Mouse (Mus musculus): Measurements from ENCODE around the gene Mylk2. TPM values are rescaled to one million over a fixed set of nuclear protein-coding genes. Genes with fewer than 3 reads are reported as not detected.
A peak's percentile ranks its signal among the peaks of the same experiment; 100 is the strongest.

The Mylk2 gene
- polyA plus RNA-seq, 1 experiment from 2014 or later, result 0.14 TPM

GRCm38 (mm10) chr2:152907114-152907943, 3.8 kb upstream of the Mylk2 start:
- ATAC-seq, result no peak
- WGBS, result 49% methylated on average over 14 of the region's 14 CpGs
- H3K9me3 ChIP-seq (replicated peaks; ENCODE audit: control insufficient read depth, low read length, poor library complexity, severe bottlenecking), result no peaks in the 10 kb centered on the region
- H3K4me3 ChIP-seq (ENCODE audit: low read depth, low read length), result no peak overlapping the region
- H3K4me1 ChIP-seq (ENCODE audit: control insufficient read depth, insufficient read depth, low read length), result no peaks in the 10 kb centered on the region
- H3K27ac ChIP-seq (ENCODE audit: low read length), result no peak overlapping the region
- no peak overlapping the region for H3K4me2 ChIP-seq (ENCODE audit: low read length)
- H3K36me3 ChIP-seq (ENCODE audit: control insufficient read depth, insufficient read depth, low read length), result no peaks in the 10 kb centered on the region
- H3K27me3 ChIP-seq (ENCODE audit: control insufficient read depth, insufficient read depth, low read depth, low read length), result peaks cover 10% of the 10 kb centered on the region; the same call in 1 of the 2 replicates
- no peak overlapping the region for H3K9ac ChIP-seq (ENCODE audit: low read depth, low read length)

GRCm38 (mm10) chr2:152909848-152910247, 1.3 kb upstream of the Mylk2 start:
- 85% methylated on average over 6 of the region's 6 CpGs for WGBS
- no peaks in the 10 kb centered on the region for H3K36me3 ChIP-seq (ENCODE audit: control insufficient read depth, insufficient read depth, low read length)
- no peak overlapping the region for H3K9ac ChIP-seq (ENCODE audit: low read depth, low read length)
- peaks cover 23% of the 10 kb centered on the region for H3K27me3 ChIP-seq (ENCODE audit: control insufficient read depth, insufficient read depth, low read depth, low read length)
- H3K9me3 ChIP-seq (replicated peaks; ENCODE audit: control insufficient read depth, low read length, poor library complexity, severe bottlenecking), result no peaks in the 10 kb centered on the region
- peaks cover 3% of the 10 kb centered on the region; the same call in 1 of the 2 replicates for H3K4me1 ChIP-seq (ENCODE audit: control insufficient read depth, insufficient read depth, low read length)
- no peak overlapping the region for H3K4me2 ChIP-seq (ENCODE audit: low read length)
- no peak for ATAC-seq
- H3K4me3 ChIP-seq (ENCODE audit: low read depth, low read length), result no peak overlapping the region
- no peak overlapping the region for H3K27ac ChIP-seq (ENCODE audit: low read length)

- no peaks in the 10 kb centered on the region for H3K36me3 ChIP-seq (ENCODE audit: control insufficient read depth, insufficient read depth, low read length)
- H3K9me3 ChIP-seq (replicated peaks; ENCODE audit: control insufficient read depth, low read length, poor library complexity, severe bottlenecking), result no peaks in the 10 kb centered on the region
- ATAC-seq, result no peak
- H3K4me2 ChIP-seq (ENCODE audit: low read length), result no peak overlapping the region
- no peak overlapping the region for H3K9ac ChIP-seq (ENCODE audit: low read depth, low read length)
- no peak overlapping the region for H3K27ac ChIP-seq (ENCODE audit: low read length)
- peaks cover 23% of the 10 kb centered on the region for H3K27me3 ChIP-seq (ENCODE audit: control insufficient read depth, insufficient read depth, low read depth, low read length)
- peaks cover 3% of the 10 kb centered on the region; the same call in 1 of the 2 replicates for H3K4me1 ChIP-seq (ENCODE audit: control insufficient read depth, insufficient read depth, low read length)
- H3K4me3 ChIP-seq (ENCODE audit: low read depth, low read length), result no peak overlapping the region
- WGBS, result 20% methylated on average over 6 of the region's 6 CpGs
These were observed 280 bp downstream of the Mylk2 start for GRCm38 (mm10) chr2:152911432-152911831.

- Histone ChIP-seq H3K4me2 (ENCODE audit: low read length) (no peak overlapping the region), H3K27ac (ENCODE audit: low read length) (no peak overlapping the region), H3K4me3 (ENCODE audit: low read depth, low read length) (no peak overlapping the region), H3K27me3 (ENCODE audit: control insufficient read depth, insufficient read depth, low read depth, low read length) (peaks cover 23% of the 10 kb centered on the region), H3K9ac (ENCODE audit: low read depth, low read length) (no peak overlapping the region), H3K36me3 (ENCODE audit: control insufficient read depth, insufficient read depth, low read length) (no peaks in the 10 kb centered on the region), H3K9me3 (replicated peaks; ENCODE audit: control insufficient read depth, low read length, poor library complexity, severe bottlenecking) (no peaks in the 10 kb centered on the region), H3K4me1 (ENCODE audit: control insufficient read depth, insufficient read depth, low read length) (peaks cover 3% of the 10 kb centered on the region; the same call in 1 of the 2 replicates)
- 39% methylated on average over 7 of the region's 7 CpGs for WGBS
- no peak for ATAC-seq
These were observed 2.3 kb downstream of the Mylk2 start for GRCm38 (mm10) chr2:152913471-152913870.

- Histone ChIP-seq H3K9ac (ENCODE audit: low read depth, low read length) (peak overlapping the region; percentile 53), H3K4me3 (ENCODE audit: low read depth, low read length) (peak overlapping the region; percentile 17)
- WGBS, result 4% methylated on average over 18 of the region's 18 CpGs
These were observed 3.4 kb downstream of the Mylk2 start for GRCm38 (mm10) chr2:152914310-152915120.

GRCm38 (mm10) chr2:152915453-152915852, 4.3 kb downstream of the Mylk2 start:
- Histone ChIP-seq H3K4me2 (ENCODE audit: low read length) (no peak overlapping the region), H3K4me3 (ENCODE audit: low read depth, low read length) (no peak overlapping the region), H3K27me3 (ENCODE audit: control insufficient read depth, insufficient read depth, low read depth, low read length) (peaks cover 23% of the 10 kb centered on the region), H3K9ac (ENCODE audit: low read depth, low read length) (no peak overlapping the region), H3K9me3 (replicated peaks; ENCODE audit: control insufficient read depth, low read length, poor library complexity, severe bottlenecking) (no peaks in the 10 kb centered on the region), H3K27ac (ENCODE audit: low read length) (no peak overlapping the region), H3K4me1 (ENCODE audit: control insufficient read depth, insufficient read depth, low read length) (peaks cover 3% of the 10 kb centered on the region; the same call in 1 of the 2 replicates), H3K36me3 (ENCODE audit: control insufficient read depth, insufficient read depth, low read length) (no peaks in the 10 kb centered on the region)
- 80% methylated on average over 4 of the region's 4 CpGs for WGBS
- ATAC-seq, result no peak

More at GRCm38 (mm10) chr2:152914310-152915120, 3.4 kb downstream of the Mylk2 start:
- Histone ChIP-seq H3K9me3 (replicated peaks; ENCODE audit: control insufficient read depth, low read length, poor library complexity, severe bottlenecking) (no peaks in the 10 kb centered on the region), H3K4me2 (ENCODE audit: low read length) (peak overlapping the region; percentile 46), H3K4me1 (ENCODE audit: control insufficient read depth, insufficient read depth, low read length) (peaks cover 3% of the 10 kb centered on the region; the same call in 1 of the 2 replicates), H3K36me3 (ENCODE audit: control insufficient read depth, insufficient read depth, low read length) (no peaks in the 10 kb centered on the region), H3K27ac (ENCODE audit: low read length) (no peak overlapping the region), H3K27me3 (ENCODE audit: control insufficient read depth, insufficient read depth, low read depth, low read length) (peaks cover 23% of the 10 kb centered on the region)
- peak; percentile 78 for ATAC-seq

GRCm38 (mm10) chr2:152916111-152916510, 5.0 kb downstream of the Mylk2 start:
- peaks cover 3% of the 10 kb centered on the region; the same call in 1 of the 2 replicates for H3K4me1 ChIP-seq (ENCODE audit: control insufficient read depth, insufficient read depth, low read length)
- no peak for ATAC-seq
- H3K27ac ChIP-seq (ENCODE audit: low read length), result no peak overlapping the region
- no peaks in the 10 kb centered on the region for H3K36me3 ChIP-seq (ENCODE audit: control insufficient read depth, insufficient read depth, low read length)
- H3K27me3 ChIP-seq (ENCODE audit: control insufficient read depth, insufficient read depth, low read depth, low read length), result peaks cover 23% of the 10 kb centered on the region
- H3K4me2 ChIP-seq (ENCODE audit: low read length), result no peak overlapping the region
- no peak overlapping the region for H3K9ac ChIP-seq (ENCODE audit: low read depth, low read length)
- 52% methylated on average over 5 of the region's 5 CpGs for WGBS
- no peak overlapping the region for H3K4me3 ChIP-seq (ENCODE audit: low read depth, low read length)
- no peaks in the 10 kb centered on the region for H3K9me3 ChIP-seq (replicated peaks; ENCODE audit: control insufficient read depth, low read length, poor library complexity, severe bottlenecking)

- 58% methylated on average over 9 of the region's 9 CpGs for WGBS
- Histone ChIP-seq H3K36me3 (ENCODE audit: control insufficient read depth, insufficient read depth, low read length) (no peaks in the 10 kb centered on the region), H3K4me3 (ENCODE audit: low read depth, low read length) (no peak overlapping the region), H3K4me1 (ENCODE audit: control insufficient read depth, insufficient read depth, low read length) (peaks cover 3% of the 10 kb centered on the region; the same call in 1 of the 2 replicates), H3K4me2 (ENCODE audit: low read length) (no peak overlapping the region), H3K27me3 (ENCODE audit: control insufficient read depth, insufficient read depth, low read depth, low read length) (peaks cover 10% of the 10 kb centered on the region), H3K27ac (ENCODE audit: low read length) (no peak overlapping the region), H3K9ac (ENCODE audit: low read depth, low read length) (no peak overlapping the region), H3K9me3 (replicated peaks; ENCODE audit: control insufficient read depth, low read length, poor library complexity, severe bottlenecking) (no peaks in the 10 kb centered on the region)
- no peak for ATAC-seq
These were observed 6.5 kb downstream of the Mylk2 start for GRCm38 (mm10) chr2:152917671-152918070.
